Mouse (Mus musculus) heart, embryonic 11.5 days (tissue): ENCODE measurements around the gene Bbc3. TPM values are rescaled to one million over a fixed set of nuclear protein-coding genes. Genes with fewer than 3 reads are reported as not detected.

Experiments used
- ATAC-seq: fragments of 200-750 bp; cut with Nextera tagmentation; replicated peaks from 2 replicates; pipeline ENCODE4 v1.8.0; 2017; ENCODE audit warnings: moderate library complexity; ENCODE audit not compliant: insufficient number of reproducible peaks, low FRiP score, low TSS enrichment
- H3K27ac ChIP-seq: fragments of 300-500 bp; sonication (generic); 2 replicates; pipeline ENCODE4 v1.5.1; 2014; ENCODE audit warnings: mild to moderate bottlenecking, low read depth, low read length
- H3K27me3 ChIP-seq: fragments of 300-500 bp; sonication (generic); 2 replicates; pipeline ENCODE4 v1.6.1; 2014; ENCODE audit warnings: mild to moderate bottlenecking, low read length, mixed read lengths; ENCODE audit not compliant: control insufficient read depth, insufficient read depth
- H3K36me3 ChIP-seq: fragments of 300-500 bp; sonication (generic); 2 replicates; pipeline ENCODE4 v1.6.1; 2014; ENCODE audit warnings: mild to moderate bottlenecking, low read length, moderate library complexity, mixed read lengths; ENCODE audit not compliant: control insufficient read depth, insufficient read depth
- H3K4me1 ChIP-seq: fragments of 300-500 bp; sonication (generic); 2 replicates; pipeline ENCODE4 v1.6.1; 2014; ENCODE audit warnings: low read length; ENCODE audit not compliant: control insufficient read depth, insufficient read depth
- H3K4me2 ChIP-seq: fragments of 300-500 bp; sonication (generic); 2 replicates; pipeline ENCODE4 v1.6.1; 2014; ENCODE audit warnings: mild to moderate bottlenecking, moderate library complexity
- H3K4me3 ChIP-seq: fragments of 300-500 bp; sonication (generic); 2 replicates; pipeline ENCODE4 v1.5.1; 2014; ENCODE audit warnings: low read depth, low read length
- H3K9ac ChIP-seq: fragments of 300-500 bp; sonication (generic); 2 replicates; pipeline ENCODE4 v1.6.1; 2014; ENCODE audit warnings: mild to moderate bottlenecking, low read depth, low read length, moderate library complexity
- H3K9me3 ChIP-seq: fragments of 300-500 bp; sonication (generic); replicated peaks from 2 replicates; pipeline ENCODE4 v1.6.1; 2016; ENCODE audit warnings: low read length; ENCODE audit not compliant: control insufficient read depth
- WGBS: fragments of 180-500 bp; shearing (Covaris S2); extraction: QIAGEN DNeasy Blood & Tissue Kit; methylation state at CpG from one replicate; pipeline ENCODE4 v1.1.7; 2014; ENCODE audit not compliant: insufficient replicate concordance; 5-methylcytosine and 5-hydroxymethylcytosine counted together
- polyA plus RNA-seq: library from polyadenylated mRNA; unstranded; fragments of >200 nt; fragmentation: Nextera tagmentation; extraction: Ambion mirVana; gene quantifications from 2 replicates; pipeline ENCODE4 v1.2.1, GENCODE M21; 2014

Bbc3 gene
- polyA plus RNA-seq, 1 experiment from 2014 or later: 3.7 TPM

DNA sequence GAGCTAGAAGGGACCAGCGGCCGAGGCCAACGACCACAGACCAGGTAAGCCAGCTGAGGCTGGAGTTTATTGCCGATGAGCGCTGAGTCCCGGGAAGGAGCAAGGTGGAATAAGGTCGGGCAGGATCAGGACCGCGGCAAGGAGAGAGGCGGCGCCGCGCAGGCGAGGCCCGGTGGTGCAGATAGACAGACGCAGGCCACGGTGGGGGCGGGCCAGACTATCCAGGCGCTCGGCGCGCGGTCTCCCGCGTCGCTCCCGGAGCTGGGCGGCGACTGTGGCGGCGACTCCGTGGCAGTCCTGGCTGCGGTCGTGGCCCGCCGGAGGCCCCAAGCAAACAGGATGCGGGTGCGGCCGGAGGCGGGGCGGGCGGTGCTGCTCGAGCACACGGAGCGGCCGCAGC, 35.5 kb upstream of the Bbc3 start:
- Histone ChIP-seq H3K27me3 (no peaks in the 10 kb centered on the region), H3K4me1 (peaks cover 22% of the 10 kb centered on the region), H3K9me3 (no peaks in the 10 kb centered on the region), H3K36me3 (peaks cover 12% of the 10 kb centered on the region), H3K27ac (peak overlapping the region; percentile 94), H3K4me3 (peak overlapping the region; percentile 83), H3K9ac (peak overlapping the region; percentile 88), H3K4me2 (peak overlapping the region; percentile 96)
- WGBS: 0% methylated on average over 25 of the region's 46 CpGs
- ATAC-seq: peak; percentile 79

DNA sequence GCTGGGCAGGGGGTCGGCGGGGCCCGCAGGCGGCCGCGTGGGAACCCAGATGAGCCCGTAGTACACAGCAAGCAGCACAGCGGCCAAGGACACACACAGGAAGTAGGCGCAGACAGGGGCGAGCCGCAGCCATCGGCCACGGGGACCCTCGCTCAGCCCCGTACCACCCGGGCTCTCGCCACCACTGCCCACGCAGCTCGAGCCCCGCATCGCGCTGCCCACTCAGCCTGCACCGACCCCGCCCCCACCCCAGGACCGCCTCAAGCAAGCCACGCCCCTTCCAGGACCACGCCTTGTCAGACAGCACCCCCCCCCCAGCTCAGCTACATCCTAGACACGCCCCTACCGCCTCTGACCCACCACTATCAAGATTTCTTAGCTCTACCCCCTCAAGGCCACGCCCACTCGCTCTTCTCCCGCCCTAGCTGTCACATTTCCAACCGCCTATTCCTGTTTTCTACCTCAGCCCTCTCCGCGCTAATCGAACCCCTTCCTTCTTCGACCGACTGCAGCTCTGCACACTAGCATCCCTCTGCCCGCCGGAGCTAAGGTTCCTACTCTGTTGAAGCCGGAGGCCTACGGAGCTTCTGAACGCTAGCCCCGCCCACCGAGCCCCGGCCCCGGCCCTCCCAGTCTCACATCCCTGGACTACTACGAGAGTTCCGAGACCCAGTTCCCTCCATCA, 35.0 kb upstream of the Bbc3 start, which contains the start of gene Inafm1:
Inafm1 (minus strand) TSS at position 537 of the 685 bp plus-strand sequence.
- peak within 1 kb of the TSS; percentile 94 for H3K27ac ChIP-seq
- peaks cover 22% of the 10 kb centered on the region for H3K4me1 ChIP-seq
- peak within 1 kb of the TSS; percentile 88 for H3K9ac ChIP-seq
- peak; percentile 85 for ATAC-seq
- no peaks in the 10 kb centered on the region for H3K9me3 ChIP-seq
- H3K27me3 ChIP-seq: no peaks in the 10 kb centered on the region
- H3K4me2 ChIP-seq: peak within 1 kb of the TSS; percentile 96
- 2% methylated on average over 36 of the region's 49 CpGs for WGBS
- peak within 1 kb of the TSS; percentile 83 for H3K4me3 ChIP-seq
- H3K36me3 ChIP-seq: peaks cover 16% of the 10 kb centered on the region

DNA sequence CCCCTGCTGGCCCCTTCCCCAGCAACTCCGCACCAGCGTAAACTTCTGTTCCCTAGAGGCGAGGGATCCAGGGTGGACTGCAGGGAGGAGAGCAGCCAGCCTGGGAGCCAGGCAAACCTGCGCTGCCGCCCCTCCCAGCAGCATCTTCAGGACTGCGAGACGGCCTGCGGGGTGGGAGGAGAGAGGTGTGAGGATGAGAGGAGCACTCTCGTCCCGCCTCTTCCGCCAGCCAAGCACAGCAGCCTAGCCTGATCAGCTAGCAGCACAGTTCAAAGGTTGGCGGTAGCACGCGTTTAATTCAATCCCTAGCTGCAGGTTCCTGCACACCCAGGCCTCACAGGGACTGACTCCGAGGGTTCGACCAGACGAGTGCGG, 34.4 kb upstream of the Bbc3 start:
- H3K9me3 ChIP-seq: no peaks in the 10 kb centered on the region
- H3K36me3 ChIP-seq: peaks cover 16% of the 10 kb centered on the region
- H3K4me2 ChIP-seq: peak overlapping the region; percentile 96
- H3K4me1 ChIP-seq: peaks cover 22% of the 10 kb centered on the region
- H3K27me3 ChIP-seq: no peaks in the 10 kb centered on the region
- ATAC-seq: peak; percentile 73
- WGBS: under 1% methylated on average over 18 of the region's 18 CpGs
- peak overlapping the region; percentile 86 for H3K27ac ChIP-seq
- H3K4me3 ChIP-seq: peak overlapping the region; percentile 83
- peak overlapping the region; percentile 88 for H3K9ac ChIP-seq

DNA sequence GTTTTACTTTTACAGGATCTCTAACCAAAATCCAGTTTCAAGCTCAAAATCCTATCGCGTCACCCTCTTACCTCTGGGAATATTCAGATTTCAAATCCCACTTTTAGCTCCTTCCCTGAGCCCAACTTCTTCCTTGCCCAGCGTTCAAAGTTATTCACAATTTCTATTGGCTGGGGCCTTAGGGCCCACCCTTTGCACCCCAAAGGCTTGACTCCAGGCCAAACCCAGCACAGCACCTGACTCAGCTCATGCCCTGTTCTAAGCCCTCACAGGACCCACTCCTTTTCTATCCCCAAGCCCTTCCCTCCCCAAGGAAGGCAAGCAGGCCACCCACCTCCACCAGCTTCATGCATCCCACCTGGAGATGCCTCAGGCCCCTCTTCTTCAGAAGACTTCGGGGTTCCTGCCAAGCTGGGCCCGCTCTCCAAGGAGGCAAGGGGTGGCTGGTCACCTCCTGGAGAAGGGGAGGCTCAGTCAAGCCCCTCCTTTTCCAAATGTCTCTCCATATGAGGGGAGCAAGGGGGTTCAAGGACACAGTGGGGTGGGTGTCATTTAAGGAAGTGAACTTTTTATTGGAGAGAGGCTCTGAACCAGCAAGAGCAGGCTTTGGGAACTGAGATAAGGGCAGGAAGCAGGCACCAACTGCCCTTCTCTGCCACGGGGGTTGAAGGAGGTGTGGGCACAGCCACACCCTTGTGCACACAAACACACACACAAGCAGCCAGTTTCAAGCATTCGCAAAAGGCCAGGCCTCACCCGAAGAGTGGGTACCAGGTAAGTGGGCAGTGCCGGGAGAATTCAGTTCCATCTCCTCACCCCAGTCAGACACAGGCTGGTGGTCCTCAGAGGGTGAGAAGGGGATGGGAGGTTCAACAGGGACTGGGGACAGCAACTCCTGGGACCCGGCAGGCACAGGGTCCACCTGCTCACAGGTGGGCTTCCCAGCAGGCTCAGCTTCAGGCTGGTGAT, 33.0 kb upstream of the Bbc3 start:
- H3K27ac ChIP-seq: no peak overlapping the region
- no peaks in the 10 kb centered on the region for H3K27me3 ChIP-seq
- peaks cover 22% of the 10 kb centered on the region for H3K4me1 ChIP-seq
- WGBS: 80% methylated on average over 10 of the region's 10 CpGs
- peak overlapping the region; percentile 96; the same call in 1 of the 2 replicates for H3K4me2 ChIP-seq
- H3K4me3 ChIP-seq: no peak overlapping the region; the same call in 1 of the 2 replicates
- H3K9me3 ChIP-seq: no peaks in the 10 kb centered on the region
- H3K36me3 ChIP-seq: peaks cover 16% of the 10 kb centered on the region
- ATAC-seq: no peak
- no peak overlapping the region for H3K9ac ChIP-seq

DNA sequence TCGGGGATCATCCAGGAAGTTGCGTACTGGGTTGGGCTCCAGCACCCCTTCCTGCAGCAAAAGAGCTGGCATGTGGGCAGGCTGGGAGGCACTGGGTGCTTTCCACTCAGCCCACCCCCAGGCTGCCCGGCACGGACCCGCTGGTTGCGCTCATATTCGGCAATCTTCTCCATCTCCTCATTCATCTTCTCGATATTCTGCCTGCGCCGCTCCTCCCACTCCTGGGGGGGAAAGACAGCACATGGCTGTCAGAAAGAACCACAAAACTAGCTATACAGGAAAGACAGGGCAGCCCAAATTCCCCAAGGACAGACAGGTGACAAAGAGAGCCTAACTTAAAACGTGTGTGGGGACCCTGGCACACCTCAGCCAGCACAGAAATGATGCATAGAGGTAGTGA, 27.5 kb upstream of the Bbc3 start:
- Histone ChIP-seq H3K4me2 (no peak overlapping the region), H3K9me3 (no peaks in the 10 kb centered on the region), H3K27ac (no peak overlapping the region), H3K36me3 (peaks cover 23% of the 10 kb centered on the region), H3K4me1 (no peaks in the 10 kb centered on the region), H3K27me3 (no peaks in the 10 kb centered on the region), H3K9ac (no peak overlapping the region), H3K4me3 (no peak overlapping the region)
- 91% methylated on average over 11 of the region's 11 CpGs for WGBS
- no peak for ATAC-seq

DNA sequence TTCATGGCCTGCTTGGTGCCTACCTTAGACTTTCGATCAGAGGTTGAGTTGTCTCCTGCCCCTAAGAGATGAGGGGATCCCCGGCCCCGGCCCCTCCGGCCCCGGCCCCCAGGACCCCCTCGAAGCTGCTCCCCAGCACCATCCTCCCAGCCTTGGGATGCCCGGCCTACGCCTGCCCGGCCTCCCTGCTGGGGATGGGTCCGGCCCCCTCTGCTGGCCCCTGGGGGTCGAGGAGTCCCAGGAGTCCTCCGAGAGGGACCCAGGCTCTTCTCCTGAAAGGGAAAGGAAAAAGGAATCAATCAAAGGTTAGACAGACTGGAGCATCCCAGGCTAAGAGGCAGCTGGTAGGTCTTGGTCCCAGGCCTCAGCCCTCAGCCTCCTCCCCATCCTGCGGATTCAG, 25.9 kb upstream of the Bbc3 start:
- H3K27ac ChIP-seq: no peak overlapping the region
- ATAC-seq: no peak
- WGBS: 93% methylated on average over 13 of the region's 13 CpGs
- no peak overlapping the region for H3K4me3 ChIP-seq
- H3K36me3 ChIP-seq: peaks cover 18% of the 10 kb centered on the region
- no peaks in the 10 kb centered on the region for H3K4me1 ChIP-seq
- no peak overlapping the region for H3K9ac ChIP-seq
- H3K27me3 ChIP-seq: no peaks in the 10 kb centered on the region
- H3K9me3 ChIP-seq: no peaks in the 10 kb centered on the region
- no peak overlapping the region for H3K4me2 ChIP-seq

DNA sequence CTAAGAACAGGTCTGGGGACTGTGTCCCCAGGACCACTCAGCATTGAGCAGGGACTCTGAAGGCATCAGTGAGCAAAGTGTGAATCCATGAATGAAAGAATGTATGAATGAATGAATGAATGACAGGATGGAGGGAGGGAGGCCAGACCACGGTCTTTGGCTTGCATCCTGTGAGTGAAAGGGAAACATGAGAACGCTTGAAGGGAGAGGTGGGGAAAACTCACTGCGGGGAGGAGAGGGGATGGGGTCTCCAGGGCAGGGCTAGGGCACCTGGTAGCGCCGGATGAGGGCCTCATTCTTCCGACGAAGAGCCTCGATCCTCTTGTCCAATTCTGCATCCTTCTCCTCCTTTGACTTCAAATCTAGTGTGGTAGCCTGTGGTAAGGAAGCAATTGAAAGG, 24.2 kb upstream of the Bbc3 start:
- Histone ChIP-seq H3K36me3 (peaks cover 14% of the 10 kb centered on the region), H3K4me3 (no peak overlapping the region)
- WGBS: 93% methylated on average over 8 of the region's 8 CpGs

DNA sequence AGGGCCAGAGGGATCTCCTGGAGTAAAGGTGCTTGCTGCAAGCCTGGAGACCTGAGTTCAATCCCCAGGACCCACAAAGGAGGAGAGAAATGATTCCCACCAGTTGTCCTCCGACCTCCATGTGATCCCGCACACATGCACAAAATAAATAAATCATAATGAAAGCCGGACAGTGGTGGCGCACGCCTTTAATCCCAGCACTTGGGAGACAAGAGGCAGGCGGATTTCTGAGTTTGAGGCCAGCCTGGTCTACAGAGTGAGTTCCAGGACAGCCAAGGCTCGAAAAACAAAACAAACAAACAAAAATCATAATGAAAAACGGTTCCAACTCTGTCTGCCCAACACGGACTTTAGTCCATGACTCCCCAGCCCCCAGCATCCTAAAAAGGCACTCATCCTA, 23.3 kb upstream of the Bbc3 start:
- Histone ChIP-seq H3K9ac (no peak overlapping the region), H3K4me2 (peak overlapping the region; percentile 77), H3K4me3 (peak overlapping the region; percentile 73; the same call in 1 of the 2 replicates), H3K27ac (no peak overlapping the region), H3K4me1 (no peaks in the 10 kb centered on the region), H3K36me3 (peaks cover 14% of the 10 kb centered on the region), H3K27me3 (no peaks in the 10 kb centered on the region), H3K9me3 (no peaks in the 10 kb centered on the region)
- 65% methylated on average over 9 of the region's 9 CpGs for WGBS
- ATAC-seq: no peak

More for the DNA sequence above, 24.2 kb upstream of the Bbc3 start:
- H3K4me1 ChIP-seq: no peaks in the 10 kb centered on the region
- H3K9me3 ChIP-seq: no peaks in the 10 kb centered on the region
- H3K27ac ChIP-seq: no peak overlapping the region
- no peak for ATAC-seq
- H3K9ac ChIP-seq: no peak overlapping the region
- no peaks in the 10 kb centered on the region for H3K27me3 ChIP-seq
- no peak overlapping the region for H3K4me2 ChIP-seq
